Mouse (Mus musculus): ENCODE measurements around the gene Npy.

Npy gene

GRCm38 (mm10) chr6:49821961-49822870 is at the start of gene Npy:
Gene Npy (plus strand): TSS chr6:49822710.
- peak; percentile 0 for DNase-seq (ENCODE audit: low spot score)

GRCm38 (mm10) chr6:49775006-49775405 is 47.5 kb upstream of the Npy start:
- DNase-seq (ENCODE audit: low spot score), result no peak

- no peak for DNase-seq (ENCODE audit: low spot score)
These were observed 44.4 kb upstream of the Npy start for GRCm38 (mm10) chr6:49778109-49778508.

GRCm38 (mm10) chr6:49778729-49779128 is 43.8 kb upstream of the Npy start:
- no peak for DNase-seq (ENCODE audit: low spot score)

- no peak for DNase-seq (ENCODE audit: low spot score)
These were observed 42.9 kb upstream of the Npy start for GRCm38 (mm10) chr6:49779606-49780005.

- DNase-seq (ENCODE audit: low spot score), result no peak
These were observed 41.6 kb upstream of the Npy start for GRCm38 (mm10) chr6:49780846-49781400.

- no peak for DNase-seq (ENCODE audit: low spot score)
These were observed 40.7 kb upstream of the Npy start for GRCm38 (mm10) chr6:49781852-49782251.

- DNase-seq (ENCODE audit: low spot score), result no peak
These were observed 39.8 kb upstream of the Npy start for GRCm38 (mm10) chr6:49782679-49783078.

- DNase-seq (ENCODE audit: low spot score), result no peak
These were observed 30.0 kb upstream of the Npy start for GRCm38 (mm10) chr6:49792524-49792923.

GRCm38 (mm10) chr6:49804105-49804504 is 18.4 kb upstream of the Npy start:
- no peak for DNase-seq (ENCODE audit: low spot score)

GRCm38 (mm10) chr6:49808076-49808475 is 14.4 kb upstream of the Npy start:
- DNase-seq (ENCODE audit: low spot score), result no peak

GRCm38 (mm10) chr6:49817183-49817582 is 5.3 kb upstream of the Npy start:
- DNase-seq (ENCODE audit: low spot score), result no peak

GRCm38 (mm10) chr6:49817625-49818024 is 4.9 kb upstream of the Npy start:
- no peak for DNase-seq (ENCODE audit: low spot score)

- DNase-seq (ENCODE audit: low spot score), result no peak
These were observed 341 bp downstream of the Npy start for GRCm38 (mm10) chr6:49822871-49823230.

- DNase-seq (ENCODE audit: low spot score), result no peak
These were observed 861 bp downstream of the Npy start for GRCm38 (mm10) chr6:49823371-49823770.

GRCm38 (mm10) chr6:49823821-49824220 is 1.3 kb downstream of the Npy start:
- no peak for DNase-seq (ENCODE audit: low spot score)

GRCm38 (mm10) chr6:49831579-49831978 is 9.1 kb downstream of the Npy start:
- DNase-seq (ENCODE audit: low spot score), result no peak

GRCm38 (mm10) chr6:49856830-49857229 is 34.3 kb downstream of the Npy start:
- DNase-seq (ENCODE audit: low spot score), result no peak

GRCm38 (mm10) chr6:49867571-49867970 is 45.1 kb downstream of the Npy start:
- no peak for DNase-seq (ENCODE audit: low spot score)

- DNase-seq (ENCODE audit: low spot score), result no peak
These were observed 48.6 kb downstream of the Npy start for GRCm38 (mm10) chr6:49871071-49871470.

- no peak for DNase-seq (ENCODE audit: low spot score)
These were observed 51.0 kb downstream of the Npy start for GRCm38 (mm10) chr6:49873556-49873955.

GRCm38 (mm10) chr6:49875160-49875559 is 52.6 kb downstream of the Npy start:
- no peak for DNase-seq (ENCODE audit: low spot score)

- DNase-seq (ENCODE audit: low spot score), result no peak
These were observed 53.3 kb downstream of the Npy start for GRCm38 (mm10) chr6:49875791-49876190.

Data from ovary, postnatal 14 days (tissue).